Mouse (Mus musculus) MEL (cell line): ENCODE measurements around the gene Hebp1. TPM values are rescaled to one million over a fixed set of nuclear protein-coding genes. Genes with fewer than 3 reads are reported as not detected.
A peak's percentile ranks its signal among the peaks of the same experiment; 100 is the strongest.

Source experiments
- DNase-seq: peaks from one replicate; pipeline ENCODE4 v3.0.0; 2011; ENCODE audit warnings: low read depth, low spot score
- H3K27ac ChIP-seq: 2 replicates; pipeline ENCODE4 v1.5.1; 2012; ENCODE audit warnings: low read depth, mild to moderate bottlenecking, control low read depth, low read length, moderate library complexity; ENCODE audit not compliant: control insufficient read depth
- H3K27me3 ChIP-seq, 2 experiments: fragments of 150-350 bp in 1 of 2; sonication (generic) in 1 of 2; 2 replicates each; pipeline ENCODE4 v1.6.1; 2012; ENCODE audit warnings: low read length in 2 of 2, mild to moderate bottlenecking in 2 of 2, improper control_type of control experiment in 1 of 2, moderate library complexity in 1 of 2; ENCODE audit not compliant: insufficient read depth in 2 of 2, control insufficient read depth in 1 of 2
- H3K36me3 ChIP-seq, 2 experiments: 2 replicates each; pipeline ENCODE4 v1.6.1; 2012 to 2014; ENCODE audit warnings: low read length in 2 of 2, improper control_type of control experiment in 1 of 2, inconsistent platforms in 1 of 2, mild to moderate bottlenecking in 1 of 2; ENCODE audit not compliant: insufficient read depth in 2 of 2, control insufficient read depth in 1 of 2
- H3K4me1 ChIP-seq, 2 experiments: fragments of 150-350 bp in 1 of 2; sonication (generic) in 1 of 2; 2 replicates each; pipeline ENCODE4 v1.6.1; 2012; ENCODE audit warnings: low read length in 2 of 2, improper control_type of control experiment in 1 of 2, mild to moderate bottlenecking in 1 of 2; ENCODE audit not compliant: insufficient read depth in 2 of 2, control insufficient read depth in 1 of 2
- H3K4me3 ChIP-seq, 2 experiments: fragments of 150-350 bp in 1 of 2; sonication (generic) in 1 of 2; 2 replicates each; pipeline ENCODE4 v1.5.1; 2012; ENCODE audit warnings: low read depth in 2 of 2, low read length in 2 of 2, mild to moderate bottlenecking in 2 of 2, moderate library complexity in 2 of 2, control low read depth in 1 of 2, improper control_type of control experiment in 1 of 2; ENCODE audit not compliant: control insufficient read depth in 1 of 2, insufficient read depth in 1 of 2
- H3K79me2 ChIP-seq: 2 replicates; pipeline ENCODE4 v1.6.1; 2012; ENCODE audit warnings: mild to moderate bottlenecking, low read length, moderate library complexity; ENCODE audit not compliant: control insufficient read depth, poor library complexity, insufficient read depth
- H3K9ac ChIP-seq: 2 replicates; pipeline ENCODE4 v1.6.1; 2012; ENCODE audit warnings: low read depth, mild to moderate bottlenecking, control low read depth, low read length, moderate library complexity; ENCODE audit not compliant: control insufficient read depth, poor library complexity, severe bottlenecking
- H3K9me3 ChIP-seq: fragments of 150-350 bp; sonication (generic); replicated peaks from 2 replicates; pipeline ENCODE4 v1.6.1; 2012; ENCODE audit warnings: mild to moderate bottlenecking, low read length, improper control_type of control experiment, moderate library complexity; ENCODE audit not compliant: insufficient read depth
- BHLHE40 ChIP-seq: IDR thresholded peaks from 2 replicates; pipeline ENCODE4 v1.6.1; 2012; ENCODE audit warnings: low read depth, mild to moderate bottlenecking, inconsistent platforms, low read length, improper control_type of control experiment, borderline replicate concordance
- CTCF ChIP-seq, 3 experiments: IDR thresholded peaks in 2 of 3; conservative IDR thresholded peaks in 1 of 3; 2 replicates each; pipeline ENCODE4 v1.5.1; 2011 to 2012; ENCODE audit warnings: low read length in 3 of 3, low read depth in 2 of 3, mild to moderate bottlenecking in 2 of 3, improper control_type of control experiment in 1 of 3, inconsistent platforms in 1 of 3, mixed read lengths in 1 of 3, moderate library complexity in 1 of 3; ENCODE audit not compliant: control insufficient read depth in 1 of 3, insufficient read depth in 1 of 3, poor library complexity in 1 of 3, severe bottlenecking in 1 of 3
- E2F4 ChIP-seq: IDR thresholded peaks from 2 replicates; pipeline ENCODE4 v1.6.1; 2011; ENCODE audit warnings: low read depth, low read length, improper control_type of control experiment, borderline replicate concordance
- ETS1 ChIP-seq: IDR thresholded peaks from 2 replicates; pipeline ENCODE4 v1.6.1; 2012; ENCODE audit warnings: low read depth, mild to moderate bottlenecking, inconsistent platforms, low read length, improper control_type of control experiment, moderate library complexity
- GABPA ChIP-seq: IDR thresholded peaks from 2 replicates; pipeline ENCODE4 v1.6.1; 2012; ENCODE audit warnings: low read depth, mild to moderate bottlenecking, inconsistent platforms, low read length, improper control_type of control experiment, moderate library complexity
- GATA1 ChIP-seq: IDR thresholded peaks from 2 replicates; pipeline ENCODE4 v1.6.1; 2011; ENCODE audit warnings: low read depth, low read length, improper control_type of control experiment
- HCFC1 ChIP-seq: IDR thresholded peaks from 2 replicates; pipeline ENCODE4 v1.6.1; 2012; ENCODE audit warnings: low read depth, mild to moderate bottlenecking, inconsistent platforms, low read length, improper control_type of control experiment, moderate library complexity
- JUND ChIP-seq: IDR thresholded peaks from 2 replicates; pipeline ENCODE4 v1.6.1; 2011; ENCODE audit warnings: low read depth, mild to moderate bottlenecking, improper control_type of control experiment, low read length
- MAX ChIP-seq: IDR thresholded peaks from 2 replicates; pipeline ENCODE4 v1.6.1; 2011; ENCODE audit warnings: low read length, improper control_type of control experiment
- MAZ ChIP-seq: IDR thresholded peaks from 2 replicates; pipeline ENCODE4 v1.6.1; 2012; ENCODE audit warnings: low read depth, mild to moderate bottlenecking, inconsistent platforms, low read length, improper control_type of control experiment
- MEF2A ChIP-seq: IDR thresholded peaks from 2 replicates; pipeline ENCODE4 v1.6.1; 2014; ENCODE audit warnings: low read depth, mild to moderate bottlenecking, inconsistent platforms, low read length, improper control_type of control experiment; ENCODE audit not compliant: poor library complexity, insufficient replicate concordance, severe bottlenecking; ENCODE audit errors: extremely low read depth
- MXI1 ChIP-seq: IDR thresholded peaks from 2 replicates; pipeline ENCODE4 v1.6.1; 2011; ENCODE audit warnings: mild to moderate bottlenecking, low read depth, low read length, improper control_type of control experiment
- POLR2A ChIP-seq, 2 experiments: IDR thresholded peaks; 2 replicates each; pipeline ENCODE4 v1.6.1; 2011 to 2012; ENCODE audit warnings: low read length in 2 of 2, mild to moderate bottlenecking in 2 of 2, control low read depth in 1 of 2, improper control_type of control experiment in 1 of 2, low read depth in 1 of 2, moderate library complexity in 1 of 2; ENCODE audit not compliant: control insufficient read depth in 1 of 2, insufficient read depth in 1 of 2, poor library complexity in 1 of 2
- RAD21 ChIP-seq: IDR thresholded peaks from 2 replicates; pipeline ENCODE4 v1.6.1; 2011; ENCODE audit warnings: mild to moderate bottlenecking, low read depth, low read length, improper control_type of control experiment
- TBP ChIP-seq: IDR thresholded peaks from 2 replicates; pipeline ENCODE4 v1.8.0; 2011; ENCODE audit warnings: low read depth, low read length, improper control_type of control experiment
- UBTF ChIP-seq: IDR thresholded peaks from 2 replicates; pipeline ENCODE4 v1.6.1; 2012; ENCODE audit warnings: low read depth, mild to moderate bottlenecking, inconsistent platforms, low read length, improper control_type of control experiment, moderate library complexity, borderline replicate concordance; ENCODE audit not compliant: insufficient read depth
- USF2 ChIP-seq, 2 experiments: IDR thresholded peaks; 2 replicates each; pipeline ENCODE4 v1.6.1; 2011 to 2012; ENCODE audit warnings: improper control_type of control experiment in 2 of 2, low read length in 2 of 2, borderline replicate concordance in 1 of 2, inconsistent platforms in 1 of 2, low read depth in 1 of 2, mild to moderate bottlenecking in 1 of 2; ENCODE audit not compliant: insufficient read depth in 1 of 2
- ZC3H11A ChIP-seq: IDR thresholded peaks from 2 replicates; pipeline ENCODE4 v1.6.1; 2012; ENCODE audit warnings: low read depth, mild to moderate bottlenecking, inconsistent platforms, low read length, improper control_type of control experiment
- ZKSCAN1 ChIP-seq: IDR thresholded peaks from 2 replicates; pipeline ENCODE4 v1.6.1; 2012; ENCODE audit warnings: low read depth, mild to moderate bottlenecking, inconsistent platforms, low read length, improper control_type of control experiment, moderate library complexity
- ZMIZ1 ChIP-seq: IDR thresholded peaks from 2 replicates; pipeline ENCODE4 v1.6.1; 2012; ENCODE audit warnings: low read depth, mild to moderate bottlenecking, inconsistent platforms, low read length, improper control_type of control experiment, moderate library complexity
- ZNF384 ChIP-seq: IDR thresholded peaks from 2 replicates; pipeline ENCODE4 v1.6.1; 2012; ENCODE audit warnings: low read depth, mild to moderate bottlenecking, inconsistent platforms, low read length, improper control_type of control experiment
- polyA plus RNA-seq, 2 experiments: library from polyadenylated mRNA; stranded (reverse) in 1 of 2; unstranded in 1 of 2; fragments of >175 nt in 1 of 2; fragments of >200 nt in 1 of 2; gene quantifications; 2 replicates each; pipeline versions ENCODE4 v1.2.1 to v1.2.4; 2012; ENCODE audit warnings: low replicate concordance in 2 of 2, low read depth in 1 of 2; ENCODE audit not compliant: insufficient read length in 2 of 2, insufficient read depth in 1 of 2, missing spikeins in 1 of 2
- total RNA-seq: library from RNA; depleted of rRNA; stranded (reverse); fragments of 300-350 nt; gene quantifications from 2 replicates; pipeline ENCODE4 v1.2.3, GENCODE M21; 2012

The Hebp1 gene
- total and polyA plus RNA-seq, 3 experiments: 16.7 to 25.1 TPM; not detected in 1

DNA sequence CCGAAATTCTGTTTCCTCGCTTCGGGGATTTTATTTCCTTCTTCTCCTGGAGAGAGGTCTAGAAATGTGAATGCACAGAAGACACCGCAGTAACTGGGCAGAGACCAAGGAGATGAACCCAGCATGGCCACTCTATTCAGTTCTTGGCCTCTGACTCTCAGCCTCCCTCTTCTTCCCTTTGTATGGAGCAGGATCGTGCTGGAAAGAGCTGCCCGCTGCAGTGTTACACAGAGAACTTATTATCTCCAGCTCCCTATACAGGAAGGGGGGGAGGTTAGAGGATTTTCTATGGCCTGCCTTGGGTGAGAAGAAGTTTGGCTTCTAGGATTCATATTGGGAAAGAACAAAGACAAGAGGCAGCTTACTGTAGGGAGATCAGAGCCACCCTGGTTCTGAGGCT lies 7.7 kb downstream of the Hebp1 start:
- Histone ChIP-seq H3K4me3 (no peak overlapping the region), H3K27me3 (no peaks in the 10 kb centered on the region), H3K9me3 (no peaks in the 10 kb centered on the region), H3K27ac (no peak overlapping the region), H3K9ac (no peak overlapping the region), H3K36me3 (peaks cover 0 to 2% of the 10 kb centered on the region in 2 experiments; a peak in 2 of 4 replicates), H3K4me1 (peaks cover 0 to 4% of the 10 kb centered on the region in 2 experiments; a peak in 1 of 4 replicates), H3K79me2 (no peaks in the 10 kb centered on the region)
- TF ChIP-seq MAZ (no peak), RAD21 (no peak), ETS1 (no peak), CTCF (IDR thresholded peaks at IDR 0.05 in 2 of 3, conservative IDR thresholded peaks at IDR 0.05 in 1 of 3; ENCODE audit: control insufficient read depth in 1 of 3, insufficient read depth in 1 of 3, low read depth in 2 of 3, low read length in 3 of 3, poor library complexity in 1 of 3, severe bottlenecking in 1 of 3) (no peak), ZC3H11A (no peak), ZKSCAN1 (no peak)
- DNase-seq: no peak

DNA sequence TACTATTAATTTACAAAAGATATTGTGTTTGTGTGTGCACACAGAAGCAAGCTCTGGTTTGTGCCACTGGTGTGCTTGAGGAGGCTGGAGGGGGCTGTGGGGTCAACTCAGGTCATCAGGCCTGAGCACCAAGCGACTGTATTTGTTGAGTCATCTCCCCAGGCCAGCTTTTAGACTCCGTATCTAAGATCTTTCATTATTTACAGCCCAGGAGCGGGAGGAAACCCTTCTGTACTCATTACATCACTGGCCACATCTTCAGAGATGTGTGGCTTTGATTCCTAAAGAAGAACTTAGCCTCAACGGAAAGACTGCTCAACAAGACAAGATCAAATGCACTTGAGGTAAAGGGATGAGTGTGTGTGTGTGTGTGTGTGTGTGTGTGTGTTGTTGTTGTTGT lies 9.2 kb downstream of the Hebp1 start:
- Histone ChIP-seq H3K4me1 (peaks cover 0 to 7% of the 10 kb centered on the region in 2 experiments; a peak in 1 of 4 replicates), H3K27ac (no peak overlapping the region), H3K9me3 (no peaks in the 10 kb centered on the region), H3K36me3 (peaks cover 0 to 2% of the 10 kb centered on the region in 2 experiments; a peak in 2 of 4 replicates), H3K4me3 (no peak overlapping the region), H3K27me3 (no peaks in the 10 kb centered on the region), H3K9ac (no peak overlapping the region), H3K79me2 (no peaks in the 10 kb centered on the region)
- DNase-seq: peak; percentile 51
- no peak for TF ChIP-seq USF2 (IDR thresholded peaks at IDR 0.05; ENCODE audit: borderline replicate concordance in 1 of 2, insufficient read depth in 1 of 2, low read depth in 1 of 2, low read length in 2 of 2)
- TF ChIP-seq ZNF384: no peak
- TF ChIP-seq MAX: no peak
- TF ChIP-seq ZC3H11A: no peak
- TF ChIP-seq MEF2A: no peak
- TF ChIP-seq UBTF: no peak
- TF ChIP-seq MXI1: no peak
- TF ChIP-seq ETS1: peak; percentile 20; the same call in 1 of the 2 replicates
- no peak for TF ChIP-seq HCFC1
- no peak for TF ChIP-seq POLR2A (IDR thresholded peaks at IDR 0.05; ENCODE audit: control insufficient read depth in 1 of 2, insufficient read depth in 1 of 2, low read depth in 1 of 2, low read length in 2 of 2, poor library complexity in 1 of 2)
- no peak for TF ChIP-seq ZMIZ1
- TF ChIP-seq GABPA: no peak
- no peak for TF ChIP-seq E2F4
- no peak for TF ChIP-seq MAZ
- TF ChIP-seq TBP: no peak
- TF ChIP-seq GATA1: 0 out of 2 replicates have a peak, but pooled peaks have one; percentile 5
- TF ChIP-seq BHLHE40: no peak
- no peak for TF ChIP-seq JUND
